Mouse (Mus musculus) hindlimb bud, embryonic 11.5 days (tissue): ENCODE results near the gene Brap.
"Not testable (repeated sequence)": the region's sequence is repeated elsewhere in the genome, so short reads cannot be mapped to it uniquely, and the experiment has no call there.

Experiments
- DNase-seq: peaks from one replicate; pipeline ENCODE4 v3.0.0-alpha.2; 2012; ENCODE audit warnings: low read depth, low spot score; ENCODE audit errors: extremely low spot score

Gene Brap

DNA sequence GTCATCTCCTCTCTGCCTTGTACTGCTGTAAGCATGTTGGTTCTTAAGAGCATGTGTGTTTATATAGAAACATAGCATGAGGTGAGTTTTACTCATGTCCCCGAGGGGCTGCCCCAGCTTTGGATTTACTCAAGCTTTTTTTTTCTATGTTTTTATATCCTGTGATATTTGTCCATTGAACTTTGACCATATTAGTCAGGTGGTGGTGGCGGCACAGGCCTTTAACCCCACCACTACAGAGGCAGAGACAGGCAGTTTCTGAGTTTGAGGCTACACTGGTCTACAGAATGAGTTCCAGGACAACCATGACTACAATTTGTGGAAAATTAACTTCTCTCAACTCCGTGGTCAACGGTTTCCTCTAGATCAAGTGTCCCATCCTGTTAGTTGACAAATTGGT, 6.7 kb downstream of the Brap start:
- no peak for DNase-seq

DNA sequence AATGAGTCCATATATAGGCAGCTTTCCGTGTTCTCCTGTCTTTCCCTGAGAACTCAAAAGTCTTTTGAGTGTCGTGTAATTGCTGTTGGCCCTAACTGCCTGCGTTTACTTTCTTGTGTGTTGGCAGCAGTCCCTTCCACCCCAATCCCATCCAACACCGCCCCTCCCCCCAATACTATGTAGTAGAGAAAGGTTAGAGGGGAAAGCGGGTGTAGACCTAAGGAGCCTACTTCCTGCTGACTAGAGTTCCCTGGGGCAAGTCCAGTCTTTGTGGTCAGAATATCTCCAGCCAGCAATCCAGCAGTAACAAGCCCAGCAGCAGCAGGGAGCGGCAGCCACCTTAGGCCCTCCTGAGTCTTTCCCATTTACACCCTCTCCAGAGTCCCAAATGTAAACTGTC, 8.0 kb downstream of the Brap start:
- no peak for DNase-seq

DNA sequence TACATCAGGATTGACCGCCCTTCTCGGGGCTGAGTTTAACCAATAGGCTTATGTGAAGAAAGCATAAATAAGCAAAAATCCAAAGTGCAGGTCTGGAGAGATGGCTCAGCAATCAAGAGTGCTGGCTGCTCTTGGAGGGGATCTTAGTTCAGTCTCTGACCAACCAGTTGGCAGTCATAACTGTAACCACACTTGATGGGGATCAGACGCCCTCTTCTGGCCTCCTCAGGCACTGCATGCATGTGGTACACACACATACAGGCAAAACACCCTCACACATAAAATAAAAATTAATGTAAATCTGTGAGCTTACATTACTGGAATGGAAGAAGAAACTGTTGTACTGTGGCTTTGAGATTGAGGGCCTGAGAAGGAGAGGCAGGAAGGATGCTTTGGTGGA, 10.0 kb downstream of the Brap start:
- DNase-seq = no peak

DNA sequence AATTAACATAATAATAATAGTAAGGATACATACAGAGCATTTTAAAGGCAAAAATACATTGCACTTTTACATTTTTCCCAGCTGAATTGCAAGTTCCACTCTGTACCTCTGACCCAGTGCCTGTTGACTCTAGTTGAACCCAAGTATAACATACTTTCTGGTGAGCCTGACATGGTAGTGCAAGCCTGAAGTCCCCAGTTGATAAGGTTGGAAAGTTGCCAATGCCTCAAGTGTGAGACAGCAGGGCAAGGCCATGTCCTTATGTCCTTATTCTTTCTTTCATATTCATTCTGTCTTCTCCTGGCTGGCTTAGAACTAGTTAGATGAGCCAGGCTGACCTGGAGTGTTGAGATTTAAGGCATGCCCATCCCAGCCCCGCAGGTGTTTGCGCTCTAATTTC, 21.9 kb downstream of the Brap start:
- DNase-seq = no peak

DNA sequence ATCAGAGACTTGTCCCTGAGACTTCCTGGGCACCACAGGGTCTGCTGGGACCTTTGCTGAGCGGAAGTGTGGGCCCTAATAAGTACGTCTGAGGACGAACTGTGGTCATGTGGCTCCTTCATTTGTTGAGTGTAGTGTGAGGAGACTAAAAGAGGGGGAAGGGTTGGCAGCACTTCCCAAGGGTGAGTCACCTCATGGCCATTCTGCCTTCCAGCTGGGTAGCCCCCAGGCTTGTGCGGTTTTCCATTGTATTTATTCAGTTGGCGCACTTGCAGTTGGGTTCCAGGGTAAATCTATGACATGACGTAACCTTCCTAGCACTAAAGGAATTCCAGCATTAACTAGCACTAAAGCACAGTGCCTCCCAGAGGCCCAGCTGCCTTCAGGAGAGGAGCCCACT, 25.1 kb downstream of the Brap start:
- no peak for DNase-seq

DNA sequence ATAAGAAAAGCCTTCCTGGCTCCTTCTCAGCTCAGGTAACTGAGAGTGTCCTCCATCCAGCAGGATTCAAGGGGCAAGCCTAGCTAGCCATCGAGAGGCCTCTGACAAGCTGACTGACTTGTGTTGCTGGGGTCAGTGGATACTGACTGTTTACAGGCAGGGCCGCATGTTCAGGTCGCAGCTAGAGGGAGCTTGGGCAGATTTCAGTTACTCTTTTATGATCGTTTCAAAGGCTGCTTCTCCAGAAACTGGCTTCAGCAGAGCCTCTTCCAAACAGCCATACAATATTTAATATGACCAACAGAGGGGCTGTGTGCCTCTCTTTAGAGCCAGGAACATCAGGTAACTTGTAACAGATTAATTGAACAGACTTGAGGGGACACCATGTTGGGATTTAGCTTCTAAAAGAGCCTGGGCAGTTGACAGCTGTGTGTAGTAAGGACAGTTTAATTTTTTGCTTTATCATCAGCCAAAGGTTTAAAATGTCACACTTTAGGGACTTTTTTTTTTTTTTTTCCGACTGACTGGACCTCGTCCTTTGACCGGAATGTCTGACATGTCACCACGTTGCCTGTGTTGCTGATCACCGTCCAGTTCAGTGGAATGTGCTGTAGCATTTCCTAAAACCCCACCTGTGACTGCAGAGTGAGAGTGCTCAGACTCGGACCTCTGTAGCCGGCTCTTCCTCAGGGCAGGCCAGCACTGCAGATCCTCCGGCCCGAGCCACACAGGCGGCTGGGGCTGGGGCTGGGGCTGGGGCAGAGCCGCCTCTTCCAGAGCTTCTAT, 25.9 kb downstream of the Brap start:
- no peak for DNase-seq

DNA sequence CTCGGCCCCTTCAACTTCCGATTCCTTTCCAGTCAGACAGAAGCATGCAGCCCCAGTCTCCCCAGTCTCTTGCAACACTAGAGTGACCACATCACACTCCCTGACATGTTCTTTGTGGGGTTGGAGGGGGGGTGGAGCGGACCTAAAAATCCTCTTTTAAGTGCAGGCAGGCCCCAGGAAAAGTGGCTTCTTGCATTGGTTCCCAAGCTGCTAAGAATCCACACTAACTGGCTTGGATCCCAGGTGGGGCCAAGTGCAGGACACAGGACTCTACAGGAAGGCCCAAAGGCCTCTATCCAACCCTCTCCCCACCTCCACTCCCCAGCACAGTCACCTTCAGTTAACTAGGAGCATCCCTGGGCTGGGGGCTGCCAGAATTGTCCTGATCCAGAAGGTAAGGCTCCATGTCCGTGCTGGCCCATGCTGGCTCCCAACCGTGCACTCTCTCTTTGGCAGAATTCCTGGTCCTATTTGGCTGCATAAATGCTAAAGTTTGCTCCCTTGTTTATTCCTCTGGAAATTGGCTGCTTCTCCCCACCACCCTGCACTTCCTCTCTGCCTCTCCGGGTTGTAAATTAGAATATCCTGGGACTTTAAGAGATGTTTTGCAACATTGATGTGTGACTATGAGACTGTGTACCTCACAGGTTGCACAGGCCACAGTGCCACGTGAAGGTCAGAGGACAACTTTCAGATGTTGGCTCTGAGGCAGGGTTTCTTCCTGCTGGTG, 30.3 kb downstream of the Brap start:
- no peak for DNase-seq

DNA sequence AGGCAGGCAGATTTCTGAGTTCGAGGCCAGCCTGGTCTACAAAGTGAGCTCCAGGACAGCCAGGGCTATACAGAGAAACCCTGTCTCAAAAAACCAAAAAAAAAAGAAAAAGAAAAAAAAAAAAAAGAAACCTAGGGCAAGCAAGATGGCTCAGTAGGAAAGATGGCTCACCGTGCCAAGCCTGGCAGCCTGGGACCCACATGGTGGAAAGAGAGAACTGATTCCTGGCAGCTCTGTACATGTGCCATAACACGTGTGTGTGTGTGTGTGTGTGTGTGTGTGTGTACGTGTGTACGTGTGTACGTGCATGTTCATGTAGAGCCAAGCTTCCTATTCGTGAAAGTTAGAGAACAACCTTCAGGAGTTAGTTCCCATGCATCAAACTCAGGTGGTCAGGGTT, 31.1 kb downstream of the Brap start:
- not testable (repeated sequence) for DNase-seq

DNA sequence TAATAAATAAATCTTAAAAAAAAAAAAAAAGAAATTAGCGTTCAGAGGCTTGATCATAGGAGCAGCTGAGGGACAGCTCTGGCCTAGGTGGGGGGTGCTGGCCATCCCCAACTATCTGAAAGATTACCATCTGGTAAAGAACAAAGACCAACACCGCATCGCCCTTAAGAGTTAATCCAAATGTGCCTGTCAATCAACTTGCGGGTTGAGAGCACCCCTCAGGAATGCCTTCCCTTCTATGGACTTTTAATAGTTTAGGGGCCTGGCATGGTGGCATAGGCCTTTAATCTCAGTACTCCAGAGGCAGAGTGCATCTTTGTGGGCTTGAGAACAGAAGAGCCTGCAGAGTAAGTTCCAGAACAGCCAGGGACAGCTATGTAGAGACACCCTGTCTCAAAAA, 32.5 kb downstream of the Brap start:
- no peak for DNase-seq

DNA sequence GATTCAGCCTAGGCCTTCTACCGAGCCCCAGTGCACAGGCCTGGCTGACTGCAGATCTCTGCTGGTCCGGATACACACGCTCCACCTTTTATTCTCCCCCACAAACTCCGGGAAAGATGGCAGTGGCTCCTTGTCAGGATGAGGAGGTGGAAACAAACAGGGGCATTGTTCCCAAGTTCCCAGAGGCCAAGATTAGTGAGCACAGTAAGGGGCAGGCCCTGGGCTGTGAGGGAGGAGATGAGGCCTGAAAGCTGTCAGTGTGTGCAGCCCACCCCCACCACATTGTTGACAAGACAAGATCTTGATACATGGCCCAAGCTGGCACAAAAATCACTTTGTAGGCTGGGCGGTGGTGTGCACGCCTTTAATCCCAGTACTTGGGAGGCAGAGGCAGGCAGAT, 36.4 kb downstream of the Brap start:
- DNase-seq = no peak

DNA sequence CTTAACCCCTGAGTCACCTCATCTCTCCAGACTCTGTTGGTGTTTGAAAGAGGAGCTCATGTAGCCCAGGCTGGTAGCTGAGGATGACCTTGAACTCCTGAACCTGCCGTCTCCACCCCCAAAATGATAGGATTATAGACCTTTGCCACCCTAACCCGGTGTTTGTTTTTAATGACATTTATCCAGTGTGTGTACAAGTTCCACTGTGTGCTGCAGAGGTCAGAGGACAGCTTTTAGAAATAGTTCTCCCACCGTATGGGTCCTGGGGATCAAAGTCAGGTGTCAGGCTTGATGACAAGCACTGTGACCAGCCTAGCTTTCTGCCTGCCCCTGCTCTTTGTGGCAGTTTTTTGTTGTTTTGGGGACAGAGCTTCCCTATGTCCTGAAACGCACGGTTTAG, 39.5 kb downstream of the Brap start:
- no peak for DNase-seq

DNA sequence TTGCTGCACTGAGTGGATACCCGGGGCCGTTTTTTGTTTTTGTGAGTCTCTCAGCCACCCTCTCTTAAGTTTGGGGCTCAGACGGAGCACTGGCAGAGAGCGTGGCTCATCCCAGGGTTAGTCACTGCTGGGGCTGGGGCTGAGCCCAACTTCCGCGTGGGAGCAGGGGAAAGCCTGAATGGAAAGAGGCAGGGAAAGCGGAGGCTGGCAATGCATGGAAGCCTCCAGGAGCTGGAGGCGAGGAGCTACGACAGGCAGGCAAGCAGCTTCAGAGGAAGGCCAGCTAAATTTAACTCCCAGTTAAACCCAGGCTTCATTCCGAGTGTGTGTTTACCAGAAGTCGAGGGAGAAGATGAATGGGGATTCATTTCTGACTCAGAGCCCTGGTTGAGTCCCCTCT, 40.1 kb downstream of the Brap start:
- no peak for DNase-seq

DNA sequence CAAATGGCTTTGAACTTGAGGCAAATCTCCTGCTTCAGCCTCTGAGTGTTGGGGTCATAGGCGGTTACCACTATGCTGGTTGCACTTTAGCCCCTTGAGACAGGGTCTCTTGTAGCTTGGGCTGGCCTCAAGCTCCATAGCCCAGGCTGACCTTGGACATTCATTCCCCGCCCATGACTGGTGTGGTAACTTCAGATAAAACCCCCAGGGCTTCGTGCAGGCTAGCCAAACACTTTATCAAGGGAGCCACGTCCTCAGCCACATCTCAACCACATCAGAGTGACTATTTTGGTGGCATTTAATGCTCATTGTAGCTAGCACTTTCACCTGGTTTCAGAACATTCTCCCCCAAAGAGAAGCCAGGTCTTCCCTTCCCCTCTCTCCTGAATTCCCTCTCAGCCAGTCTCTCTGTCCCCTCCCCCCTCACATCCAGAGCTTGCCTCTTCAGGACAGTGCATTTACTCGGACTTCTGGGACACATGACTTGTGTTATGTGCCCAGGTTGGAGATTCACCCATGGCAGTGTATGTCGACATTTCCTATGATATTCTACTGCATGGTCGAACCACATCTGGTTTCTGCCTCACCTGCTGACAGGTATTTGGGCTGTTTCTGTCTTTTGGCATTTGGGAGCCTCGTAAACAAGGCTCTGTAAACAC, 40.9 kb downstream of the Brap start:
- no peak for DNase-seq

DNA sequence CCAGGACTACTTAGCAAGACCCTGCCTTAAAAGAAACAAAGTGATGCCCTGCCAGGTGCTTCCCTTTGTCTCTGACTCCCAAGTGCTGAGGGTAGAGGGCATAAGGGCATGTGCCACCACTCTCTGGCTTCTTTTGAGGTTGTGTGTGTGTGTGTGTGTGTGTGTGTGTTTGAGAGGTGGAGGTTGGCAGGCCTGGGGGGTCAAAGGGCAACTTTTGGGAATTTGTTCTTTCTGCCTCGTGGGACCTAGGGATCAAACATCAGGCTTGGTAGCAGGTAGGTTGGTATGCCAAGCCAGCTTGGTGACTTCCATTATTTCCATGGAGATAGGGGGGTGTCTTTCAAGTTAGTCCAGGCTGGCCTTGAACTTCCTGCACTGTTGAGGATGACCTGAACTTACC, 43.0 kb downstream of the Brap start:
- DNase-seq = no peak

DNA sequence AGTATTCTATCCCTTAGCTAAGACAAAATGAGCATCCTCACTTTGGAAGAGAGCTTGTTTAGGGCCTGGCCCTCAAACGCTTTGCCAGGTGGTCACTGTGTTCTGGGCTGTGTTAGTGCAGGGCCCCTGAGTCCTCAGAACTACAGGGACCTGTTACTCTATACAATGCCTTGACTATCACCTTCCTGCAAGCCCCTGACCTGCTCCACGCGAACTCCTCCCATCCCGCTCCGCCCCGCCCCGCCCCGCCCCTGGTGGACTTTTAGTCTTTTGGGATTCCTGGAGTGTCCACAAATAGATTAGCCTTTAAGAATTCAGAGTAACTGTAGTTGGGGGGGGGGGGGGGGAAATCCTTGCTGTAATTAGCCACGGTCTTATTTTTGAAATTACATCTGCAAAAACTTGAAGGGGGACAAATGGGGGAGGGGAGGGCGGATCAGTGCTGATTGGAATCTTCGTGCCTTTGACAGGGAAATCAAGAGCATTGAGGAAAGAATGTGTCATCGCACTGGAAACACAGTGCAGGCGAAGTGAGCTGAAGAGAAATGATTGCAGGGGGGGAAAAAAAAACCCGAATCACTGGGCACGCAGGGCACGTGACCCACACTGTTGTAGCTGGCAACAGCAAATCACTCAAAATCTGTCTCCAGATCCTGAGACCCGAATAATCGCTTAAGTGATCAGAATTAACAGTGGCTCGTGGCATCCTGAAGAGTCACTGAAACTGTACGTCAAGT, 44.3 kb downstream of the Brap start:
- no peak for DNase-seq

DNA sequence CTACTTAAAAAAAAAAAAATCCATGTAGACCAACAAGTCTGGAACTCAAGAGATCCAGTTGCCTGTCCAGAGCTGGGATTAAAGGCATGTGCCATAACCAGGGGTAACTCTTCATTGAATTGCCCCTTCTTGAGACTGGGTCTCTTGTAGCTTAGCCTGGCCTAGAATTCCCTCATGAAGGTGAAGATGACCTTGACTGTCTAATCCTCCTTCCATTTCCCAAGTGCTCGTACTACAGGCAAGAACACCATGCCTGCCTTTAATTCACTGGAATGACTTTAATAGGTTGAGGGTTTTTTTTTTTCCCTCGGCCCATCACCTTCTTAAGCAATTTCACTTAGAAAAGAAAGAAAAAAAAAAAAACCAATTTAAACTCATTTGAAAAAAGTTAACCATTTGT, 50.0 kb downstream of the Brap start:
- DNase-seq = no peak

DNA sequence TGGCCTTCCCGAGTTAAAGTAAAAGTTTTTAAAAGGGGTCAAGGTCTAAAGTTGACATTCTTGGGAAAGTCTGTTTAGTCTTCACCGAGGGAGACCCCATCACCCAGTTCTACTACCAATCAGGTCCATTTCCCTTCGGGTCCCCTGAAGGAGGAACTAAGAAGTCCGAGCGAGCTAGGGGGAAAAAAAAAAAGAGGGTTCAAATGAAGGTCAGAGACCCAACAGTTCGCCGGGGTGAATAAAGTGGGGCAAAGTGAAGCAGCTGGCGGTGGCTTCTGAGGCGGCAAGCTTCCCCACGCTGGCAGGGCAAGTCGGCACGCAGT, 50.4 kb downstream of the Brap start:
- DNase-seq = peak; percentile 35

DNA sequence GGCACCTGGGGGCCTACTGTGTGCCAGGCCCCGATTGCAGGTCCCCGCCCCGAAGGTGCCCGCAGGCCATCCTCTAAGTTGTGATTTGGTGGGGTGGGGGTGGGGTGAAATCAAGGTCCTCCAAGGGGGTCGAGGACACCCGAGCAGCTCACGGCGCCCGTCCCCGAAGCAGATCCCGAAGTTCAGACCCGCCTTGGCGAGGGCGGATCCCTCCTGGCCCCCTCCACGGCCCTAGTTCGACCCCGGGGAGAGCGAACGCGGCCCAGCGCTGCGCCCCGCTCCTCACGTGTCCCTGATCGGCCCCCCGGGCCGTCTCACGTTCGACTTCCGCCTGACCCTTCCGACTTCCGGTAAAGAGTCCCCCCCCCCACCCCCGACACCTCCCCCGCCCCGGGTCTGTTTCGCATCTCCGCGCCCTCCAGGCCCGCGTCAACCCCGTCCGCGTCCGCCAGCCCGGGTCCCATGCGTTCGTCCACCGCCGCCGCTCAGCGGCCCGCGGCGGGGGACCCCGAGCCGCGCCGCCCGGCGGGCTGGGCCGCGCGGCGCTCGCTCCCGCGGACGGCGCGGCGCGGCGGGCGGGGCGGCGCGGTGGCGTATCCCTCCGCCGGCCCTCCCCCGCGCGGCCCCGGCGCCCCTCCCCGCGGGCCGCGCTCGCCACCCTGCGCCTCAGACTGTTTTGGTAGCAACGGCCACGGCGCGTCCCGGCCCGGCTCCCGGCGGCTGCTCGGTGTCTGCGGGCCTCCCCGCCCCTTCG, 51.0 kb downstream of the Brap start, which contains the start of gene Atxn2:
Atxn2 (plus strand) TSS at position 164 of the 754 bp plus-strand sequence.
- DNase-seq = no peak

DNA sequence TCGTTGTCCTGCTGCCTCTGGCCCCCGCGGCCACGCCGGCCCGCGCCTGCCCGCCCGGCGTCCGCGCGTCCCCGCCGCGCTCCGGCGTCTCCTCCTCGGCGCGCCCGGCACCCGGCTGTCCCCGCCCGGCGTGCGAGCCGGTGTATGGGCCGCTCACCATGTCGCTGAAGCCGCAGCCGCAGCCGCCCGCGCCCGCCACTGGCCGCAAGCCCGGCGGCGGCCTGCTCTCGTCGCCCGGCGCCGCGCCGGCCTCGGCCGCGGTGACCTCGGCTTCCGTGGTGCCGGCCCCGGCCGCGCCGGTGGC, 51.5 kb downstream of the Brap start:
- no peak for DNase-seq

DNA sequence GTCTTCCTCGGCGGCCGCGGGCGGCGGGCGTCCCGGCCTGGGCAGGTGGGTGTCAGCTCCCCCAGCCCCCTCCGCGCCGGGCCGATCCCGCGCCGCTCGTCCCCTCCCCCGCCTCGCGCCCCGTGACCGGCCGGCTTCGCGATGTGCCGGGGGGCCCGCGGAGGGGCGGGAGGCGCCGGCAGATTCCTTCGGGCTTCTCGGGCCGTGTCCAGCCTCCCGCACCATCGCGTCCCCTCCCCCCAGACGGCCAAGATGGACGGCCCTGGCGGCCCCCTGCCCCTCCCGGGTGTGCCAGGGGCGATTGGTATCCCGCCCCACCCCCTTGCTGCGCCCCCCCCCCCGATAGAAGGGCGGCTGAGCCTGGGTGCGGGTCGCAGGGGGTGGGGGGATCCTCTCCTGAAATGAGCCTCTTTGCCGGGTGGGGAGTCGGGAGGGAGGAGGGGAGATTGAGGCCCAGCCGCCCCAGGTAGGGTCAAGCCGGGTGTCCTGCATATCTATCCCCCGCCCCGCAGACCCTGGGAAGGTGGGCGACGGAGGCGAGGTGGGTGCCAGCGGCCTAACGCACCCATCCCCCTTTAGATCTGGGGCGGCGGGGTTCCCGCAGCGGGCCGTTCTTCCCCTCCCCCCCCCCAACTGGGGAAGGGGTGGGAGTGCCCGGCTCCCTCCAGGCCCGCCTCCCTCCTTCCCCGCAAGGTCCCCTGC, 52.0 kb downstream of the Brap start:
- no peak for DNase-seq
